Mouse (Mus musculus) liver, adult 2 months (tissue): ENCODE measurements around the gene Dpy19l3.

ENCODE experiments used
- CTCF ChIP-seq: fragments of 200-500 bp; IDR thresholded peaks from 2 replicates; pipeline ENCODE4 v1.5.1; 2011; ENCODE audit warnings: low read depth, low read length, control low read depth
- POLR2A ChIP-seq: fragments of 200-500 bp; IDR thresholded peaks from 2 replicates; pipeline ENCODE4 v1.6.1; 2011; ENCODE audit warnings: low read length, control low read depth; ENCODE audit not compliant: insufficient read depth; ENCODE audit errors: extremely low read depth

DNA sequence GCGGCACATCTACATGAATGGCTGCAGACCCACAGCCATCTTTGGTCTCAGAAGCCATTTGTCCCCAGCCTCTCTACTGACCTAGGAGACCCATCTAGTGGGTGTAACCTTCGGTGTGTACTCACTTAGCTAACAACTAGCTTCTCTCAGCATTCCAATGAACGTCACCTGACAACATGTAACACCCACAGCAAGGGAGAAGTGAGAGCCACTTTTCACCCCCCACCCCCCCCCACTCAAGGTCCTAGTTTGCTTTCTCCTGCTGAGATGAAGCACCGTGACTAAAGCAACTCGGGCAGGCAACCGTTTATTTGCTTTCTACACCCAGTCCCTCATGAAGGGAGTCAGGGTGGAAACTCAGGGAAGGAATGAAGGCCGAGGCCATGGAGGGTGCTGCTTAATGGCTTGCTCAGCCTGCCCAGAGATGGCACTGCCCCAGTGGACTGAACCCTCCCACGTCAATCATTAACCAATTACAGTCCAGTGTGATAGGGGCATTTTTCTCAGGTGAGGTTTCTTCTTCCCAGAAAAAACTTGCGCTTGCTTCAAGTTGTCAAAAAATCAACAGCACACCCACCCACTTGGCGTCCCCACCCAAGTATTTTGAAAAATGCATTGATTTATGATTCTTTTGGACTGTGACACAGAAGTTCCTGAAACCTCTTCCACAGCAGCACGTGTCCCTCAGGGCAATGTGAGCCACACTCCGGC lies 7.4 kb downstream of the Dpy19l3 start:
- TF ChIP-seq CTCF (no peak), POLR2A (no peak)
